Mouse (Mus musculus) intestine, embryonic 16.5 days (tissue): ENCODE results near the gene Lrp1. TPM values are rescaled to one million over a fixed set of nuclear protein-coding genes. Genes with fewer than 3 reads are reported as not detected.

ENCODE experiments used
- ATAC-seq: fragments of 200-750 bp; cut with Nextera tagmentation; 2 replicates; pipeline ENCODE4 v1.8.0; 2017; ENCODE audit warnings: moderate TSS enrichment, moderate library complexity
- H3K27ac ChIP-seq: fragments of 300-500 bp; sonication (generic); 2 replicates; pipeline ENCODE4 v1.5.1; 2014; ENCODE audit warnings: mild to moderate bottlenecking, low read length
- H3K27me3 ChIP-seq: fragments of 300-500 bp; sonication (generic); replicated peaks from 2 replicates; pipeline ENCODE4 v1.6.1; 2014; ENCODE audit warnings: low read length, control low read depth, mixed read lengths; ENCODE audit not compliant: control insufficient read depth, insufficient read depth
- H3K36me3 ChIP-seq: fragments of 300-500 bp; sonication (generic); 2 replicates; pipeline ENCODE4 v1.6.1; 2014; ENCODE audit warnings: low read length, control low read depth; ENCODE audit not compliant: control insufficient read depth, insufficient read depth
- H3K4me1 ChIP-seq: fragments of 300-500 bp; sonication (generic); 2 replicates; pipeline ENCODE4 v1.6.1; 2014; ENCODE audit warnings: low read length, control low read depth, mixed read lengths; ENCODE audit not compliant: control insufficient read depth, insufficient read depth
- H3K4me2 ChIP-seq: fragments of 300-500 bp; sonication (generic); 2 replicates; pipeline ENCODE4 v1.6.1; 2014; ENCODE audit warnings: low read depth, low read length, control low read depth
- H3K4me3 ChIP-seq: fragments of 300-500 bp; sonication (generic); 2 replicates; pipeline ENCODE4 v1.5.1; 2014; ENCODE audit warnings: mild to moderate bottlenecking, low read length
- H3K9ac ChIP-seq: fragments of 300-500 bp; sonication (generic); 2 replicates; pipeline ENCODE4 v1.6.1; 2014; ENCODE audit warnings: low read depth, low read length
- H3K9me3 ChIP-seq: fragments of 300-500 bp; sonication (generic); 2 replicates; pipeline ENCODE4 v1.6.1; 2016; ENCODE audit warnings: low read length, control low read depth; ENCODE audit not compliant: control insufficient read depth
- WGBS: fragments of 180-500 bp; shearing (Covaris S2); extraction: QIAGEN DNeasy Blood & Tissue Kit; methylation state at CpG from one replicate; pipeline ENCODE4 v1.1.7; 2014; 5-methylcytosine and 5-hydroxymethylcytosine counted together
- polyA plus RNA-seq: library from polyadenylated mRNA; unstranded; fragments of >200 nt; fragmentation: Nextera tagmentation; extraction: Ambion mirVana; gene quantifications from 2 replicates; pipeline ENCODE4 v1.2.1, GENCODE M21; 2015

The Lrp1 gene
- polyA plus RNA-seq, 1 experiment from 2014 or later: 64.6 TPM

DNA sequence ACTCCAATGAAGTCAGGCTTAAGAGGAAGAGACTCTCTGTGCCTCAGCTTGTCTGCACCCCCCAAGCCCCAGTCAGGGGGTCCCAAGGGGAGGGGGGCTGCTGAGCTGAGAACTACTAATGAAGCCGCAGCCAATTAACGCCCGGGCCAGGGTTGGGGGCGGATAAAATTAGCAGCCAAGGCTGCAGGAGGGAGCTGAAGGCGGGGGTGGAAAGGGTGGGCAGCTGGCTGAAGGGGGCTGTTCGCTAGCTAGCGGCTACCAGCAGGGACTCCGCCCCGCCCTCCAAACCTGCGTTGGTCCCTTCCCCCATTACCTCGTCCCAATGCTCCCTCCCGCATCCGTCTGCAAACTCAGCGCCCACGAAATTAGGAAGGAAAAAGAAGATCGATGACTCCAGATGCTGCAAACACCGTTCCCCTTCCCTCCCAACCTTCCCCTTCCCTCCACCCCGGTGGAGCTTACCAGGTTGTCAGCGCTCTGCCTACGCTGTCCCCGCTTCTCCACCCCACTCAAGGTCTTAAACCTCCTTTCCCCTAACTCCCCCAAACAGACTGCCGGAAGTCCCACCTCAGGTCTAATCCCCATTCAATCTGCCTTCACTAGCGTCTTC lies 96.2 kb downstream of the Lrp1 start:
- Histone ChIP-seq H3K9ac (no peak overlapping the region), H3K36me3 (peaks cover 10% of the 10 kb centered on the region), H3K9me3 (no peaks in the 10 kb centered on the region), H3K27ac (no peak overlapping the region), H3K4me1 (peaks cover 27% of the 10 kb centered on the region), H3K4me2 (no peak overlapping the region), H3K27me3 (peaks cover 61% of the 10 kb centered on the region), H3K4me3 (no peak overlapping the region)
- ATAC-seq: no peak
- WGBS: 5% methylated on average over 23 of the region's 23 CpGs

DNA sequence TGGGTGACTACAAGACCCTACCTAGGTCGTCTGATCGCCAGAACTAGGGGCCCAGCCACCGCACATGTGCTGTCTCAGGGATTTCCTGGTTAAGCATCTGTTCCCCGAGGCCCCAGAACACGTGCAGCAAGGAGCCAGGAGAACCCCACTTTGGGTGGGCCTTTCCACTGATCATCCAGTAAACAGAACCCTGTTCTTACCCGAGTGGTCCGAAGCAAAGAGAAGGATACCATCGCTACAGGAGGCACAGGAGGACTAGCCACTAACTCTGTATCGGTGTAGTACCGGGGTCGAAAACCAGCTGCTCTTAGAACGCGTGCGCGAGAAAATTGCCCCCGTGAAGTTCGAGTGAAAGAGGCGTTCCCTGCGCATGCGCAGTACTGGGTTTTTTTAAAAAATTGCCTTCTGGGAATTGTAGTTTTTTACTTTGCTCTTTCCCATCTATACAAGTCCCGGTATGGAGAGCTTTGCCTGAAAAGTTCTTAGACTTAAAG lies 98.8 kb downstream of the Lrp1 start, which contains the start of gene Shmt2:
TSS of gene Shmt2 (minus strand) at position 357 of the 494 bp plus-strand sequence.
- H3K9me3 ChIP-seq: no peaks in the 10 kb centered on the region
- H3K27me3 ChIP-seq: peaks cover 35% of the 10 kb centered on the region
- 0 out of 2 replicates have a peak within 1 kb of the TSS, but pooled peaks have one; percentile 11 for H3K27ac ChIP-seq
- H3K9ac ChIP-seq: peak within 1 kb of the TSS; percentile 70
- under 1% methylated on average over 21 of the region's 21 CpGs for WGBS
- peaks cover 29% of the 10 kb centered on the region for H3K36me3 ChIP-seq
- H3K4me2 ChIP-seq: peak within 1 kb of the TSS; percentile 77
- peak within 1 kb of the TSS; percentile 63 for H3K4me3 ChIP-seq
- peaks cover 32% of the 10 kb centered on the region for H3K4me1 ChIP-seq
- peak; percentile 63 for ATAC-seq

DNA sequence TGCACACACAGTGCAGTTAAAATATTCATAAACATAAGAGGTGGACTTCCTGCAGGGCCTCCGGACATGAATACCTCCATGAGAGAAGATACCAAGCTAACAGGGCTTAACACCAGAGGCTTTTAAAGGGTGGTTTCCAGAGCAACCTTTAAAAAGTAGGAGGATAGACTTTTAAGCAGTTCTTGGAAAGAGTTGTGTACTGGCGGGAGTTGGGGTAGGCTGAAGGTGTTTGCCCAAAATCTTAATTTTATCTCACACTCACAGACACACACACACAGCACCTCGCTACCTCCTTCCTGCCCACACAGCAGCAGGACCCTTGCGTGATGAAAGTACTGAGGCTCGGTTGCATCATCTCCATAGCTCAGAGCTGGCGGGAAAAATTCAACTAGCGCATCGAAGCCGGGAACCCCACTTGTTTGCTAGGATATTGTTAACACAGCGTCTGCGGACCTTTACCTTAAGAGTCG lies 99.3 kb downstream of the Lrp1 start:
- Histone ChIP-seq H3K36me3 (peaks cover 29% of the 10 kb centered on the region), H3K9me3 (no peaks in the 10 kb centered on the region), H3K4me1 (peaks cover 34% of the 10 kb centered on the region), H3K9ac (peak overlapping the region; percentile 70), H3K27ac (0 out of 2 replicates have a peak overlapping the region, but pooled peaks have one; percentile 11), H3K4me2 (peak overlapping the region; percentile 77), H3K27me3 (peaks cover 30% of the 10 kb centered on the region), H3K4me3 (peak overlapping the region; percentile 63)
- ATAC-seq: peak; percentile 14
- WGBS: 5% methylated on average over 12 of the region's 12 CpGs

DNA sequence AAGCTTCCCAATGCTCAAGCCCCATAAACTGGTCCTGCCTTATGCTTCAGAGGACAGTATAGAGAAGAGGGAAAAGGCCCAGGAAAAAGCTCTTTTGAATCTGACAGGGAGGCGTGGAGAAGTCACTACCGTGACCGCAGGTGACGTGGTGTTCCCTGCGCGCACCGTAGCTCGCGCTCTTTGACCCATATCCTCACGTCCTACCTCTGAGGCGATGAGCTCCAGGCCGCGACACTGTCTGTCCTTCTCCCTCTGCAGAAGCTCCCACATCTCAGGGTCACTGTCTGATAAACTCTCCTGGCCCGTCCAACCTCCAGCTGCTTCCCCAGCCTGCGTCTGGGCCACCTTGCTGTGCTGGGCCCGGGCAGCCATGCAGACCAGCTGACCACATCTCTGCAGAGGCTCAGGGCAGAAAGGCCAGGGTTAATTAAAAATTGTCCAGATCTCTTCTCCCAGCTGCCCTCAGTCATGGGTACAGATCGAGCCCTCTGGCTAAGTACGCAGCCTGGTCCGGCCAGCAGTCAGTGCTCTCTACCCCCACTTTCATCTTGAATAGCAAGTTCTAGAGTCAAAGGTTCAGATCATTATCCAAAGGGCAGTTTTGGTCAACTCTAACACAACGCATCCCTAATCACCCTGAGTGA lies 100.1 kb downstream of the Lrp1 start:
- no peak overlapping the region for H3K27ac ChIP-seq
- peaks cover 22% of the 10 kb centered on the region for H3K27me3 ChIP-seq
- H3K36me3 ChIP-seq: peaks cover 29% of the 10 kb centered on the region
- H3K9ac ChIP-seq: peak overlapping the region; percentile 70
- H3K4me2 ChIP-seq: peak overlapping the region; percentile 77
- H3K4me3 ChIP-seq: peak overlapping the region; percentile 63
- 81% methylated on average over 20 of the region's 20 CpGs for WGBS
- no peak for ATAC-seq
- H3K9me3 ChIP-seq: no peaks in the 10 kb centered on the region
- H3K4me1 ChIP-seq: peaks cover 33% of the 10 kb centered on the region

DNA sequence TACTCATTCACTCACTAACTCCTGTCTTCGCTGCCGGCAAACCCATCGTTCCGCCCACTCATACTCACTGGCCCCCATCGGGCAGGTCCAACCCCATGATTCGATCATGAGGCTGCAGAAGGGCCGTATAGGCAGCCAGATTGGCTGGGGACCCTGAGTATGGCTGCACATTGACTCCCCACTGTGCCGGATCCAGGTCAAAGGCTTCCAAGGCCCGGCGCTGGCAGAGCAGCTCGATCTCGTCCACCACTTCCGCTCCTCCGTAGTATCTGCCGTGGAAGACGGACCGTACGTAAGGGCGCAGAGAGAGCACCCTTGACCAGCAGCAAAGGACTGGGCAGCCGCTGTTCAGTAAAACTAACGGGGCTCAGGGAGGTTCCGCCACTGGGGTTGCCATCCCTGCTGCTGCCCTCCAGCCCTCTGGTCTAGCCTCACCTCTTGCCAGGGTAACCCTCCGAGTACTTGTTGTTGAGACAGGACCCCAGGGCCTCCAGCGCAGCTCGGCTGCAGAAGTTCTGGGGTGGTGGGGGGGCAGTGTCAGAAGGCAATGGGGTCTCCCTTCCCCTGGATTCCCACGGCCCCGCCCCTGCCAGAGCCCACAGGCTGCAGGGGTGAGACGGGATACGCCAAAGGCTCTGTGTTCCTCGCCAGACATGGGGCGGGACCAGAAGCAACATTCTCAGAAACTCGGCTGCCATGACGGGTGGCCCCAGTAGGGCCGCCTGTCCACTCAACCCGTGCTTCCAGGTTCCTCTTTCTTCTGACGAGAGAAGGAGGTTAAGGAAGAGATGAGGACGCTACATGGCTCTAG lies 100.8 kb downstream of the Lrp1 start:
- Histone ChIP-seq H3K27ac (no peak overlapping the region), H3K4me1 (peaks cover 40% of the 10 kb centered on the region), H3K27me3 (peaks cover 22% of the 10 kb centered on the region), H3K36me3 (peaks cover 29% of the 10 kb centered on the region), H3K9ac (no peak overlapping the region), H3K4me2 (peak overlapping the region; percentile 77), H3K9me3 (no peaks in the 10 kb centered on the region), H3K4me3 (no peak overlapping the region)
- WGBS: 94% methylated on average over 37 of the region's 37 CpGs
- no peak for ATAC-seq

DNA sequence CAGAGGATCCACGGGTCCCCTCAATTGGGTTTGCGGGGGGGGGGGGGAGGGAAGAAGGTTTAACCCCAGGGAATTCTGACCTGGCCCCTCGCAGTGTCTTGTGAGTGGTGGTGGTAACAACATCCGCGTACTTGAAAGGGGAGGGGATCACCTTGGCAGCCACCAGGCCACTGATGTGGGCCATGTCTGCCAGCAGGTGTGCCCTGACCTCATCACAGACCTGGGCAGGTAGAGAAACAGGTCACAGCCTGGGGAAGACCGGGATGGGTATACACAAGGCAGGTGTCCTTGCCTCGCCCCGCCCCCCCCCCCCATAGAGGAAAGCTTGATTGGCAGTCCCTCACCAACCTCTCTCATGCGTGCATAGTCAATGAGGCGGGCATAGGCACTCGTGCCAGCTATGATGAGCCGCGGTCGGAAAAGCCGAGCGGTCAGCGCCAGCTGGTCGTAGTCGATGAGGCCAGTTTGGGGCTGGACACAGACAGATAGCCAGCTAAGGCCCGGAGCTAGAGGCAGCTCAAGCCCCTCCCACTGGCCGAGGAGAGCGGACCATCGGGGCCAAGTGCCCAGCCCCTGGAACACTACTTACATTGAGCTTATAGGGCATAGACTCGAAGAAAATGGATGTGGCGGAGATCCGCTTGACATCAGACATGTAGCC lies 101.8 kb downstream of the Lrp1 start:
- no peak for ATAC-seq
- 92% methylated on average over 26 of the region's 26 CpGs for WGBS
- Histone ChIP-seq H3K4me3 (no peak overlapping the region), H3K27ac (no peak overlapping the region), H3K4me2 (no peak overlapping the region), H3K9me3 (no peaks in the 10 kb centered on the region), H3K36me3 (peaks cover 29% of the 10 kb centered on the region), H3K4me1 (peaks cover 48% of the 10 kb centered on the region), H3K9ac (no peak overlapping the region), H3K27me3 (peaks cover 20% of the 10 kb centered on the region)

DNA sequence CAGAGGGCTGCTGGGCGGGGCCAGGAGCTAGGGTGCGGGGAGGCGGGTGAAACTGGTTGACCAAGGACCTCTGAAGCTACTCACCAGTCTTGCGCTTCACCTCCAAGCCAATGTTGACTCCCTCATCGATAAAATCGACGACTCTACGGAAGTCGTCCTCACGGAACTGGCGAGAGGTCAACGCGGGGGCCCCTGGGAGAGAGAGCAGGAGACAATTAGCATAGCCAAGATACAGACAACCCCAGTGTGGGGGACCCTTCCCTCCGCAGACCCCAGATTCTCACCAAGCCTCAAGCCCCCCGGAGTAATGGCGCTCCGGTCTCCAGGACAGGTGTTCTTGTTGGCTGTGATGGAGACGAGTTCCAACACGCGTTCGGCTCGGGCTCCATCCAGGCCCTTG lies 103.0 kb downstream of the Lrp1 start:
- WGBS: 92% methylated on average over 22 of the region's 22 CpGs
- Histone ChIP-seq H3K4me3 (no peak overlapping the region), H3K4me2 (no peak overlapping the region), H3K4me1 (peaks cover 59% of the 10 kb centered on the region), H3K9ac (no peak overlapping the region), H3K27me3 (peaks cover 25% of the 10 kb centered on the region), H3K36me3 (peaks cover 29% of the 10 kb centered on the region), H3K27ac (no peak overlapping the region), H3K9me3 (no peaks in the 10 kb centered on the region)
- ATAC-seq: no peak

DNA sequence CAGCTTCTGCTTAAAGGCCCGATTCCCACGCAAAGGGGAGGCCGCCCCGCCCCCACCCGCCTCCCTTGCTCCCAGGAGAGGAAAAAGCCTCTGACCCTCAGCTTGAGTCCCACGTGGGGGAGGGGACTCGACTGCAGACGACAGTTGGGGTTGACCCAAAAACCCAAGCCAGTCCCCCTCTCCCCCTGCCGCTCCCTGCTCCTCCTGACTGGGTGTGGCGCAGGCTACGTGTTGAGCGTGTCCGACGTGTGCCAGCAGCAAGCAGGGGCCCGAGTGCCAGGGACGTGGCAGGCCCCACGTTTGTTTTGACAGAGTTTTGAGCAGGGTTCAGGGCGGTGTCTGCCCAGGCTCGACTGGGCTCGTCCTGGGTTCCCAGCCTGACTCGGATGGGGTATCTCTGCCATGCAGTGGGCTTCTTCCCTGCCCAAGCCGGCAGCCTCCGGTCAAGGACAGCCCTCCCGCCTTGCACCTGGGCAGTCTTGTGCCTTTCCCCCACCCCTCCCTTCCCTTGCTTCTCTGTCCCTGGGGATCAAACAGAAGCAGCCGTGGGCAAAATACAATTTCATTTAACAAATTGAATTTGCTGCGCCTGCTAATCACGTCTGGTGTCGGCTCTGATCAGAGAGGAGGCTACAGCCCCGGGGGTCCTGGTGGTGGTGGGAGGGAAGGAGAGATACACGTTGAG lies 104.2 kb downstream of the Lrp1 start:
- peak overlapping the region; percentile 83 for H3K27ac ChIP-seq
- peak overlapping the region; percentile 48 for H3K9ac ChIP-seq
- H3K4me3 ChIP-seq: peak overlapping the region; percentile 18
- H3K4me1 ChIP-seq: peaks cover 67% of the 10 kb centered on the region
- peak; percentile 64 for ATAC-seq
- 17% methylated on average over 30 of the region's 30 CpGs for WGBS
- H3K27me3 ChIP-seq: peaks cover 35% of the 10 kb centered on the region
- no peaks in the 10 kb centered on the region for H3K9me3 ChIP-seq
- H3K4me2 ChIP-seq: peak overlapping the region; percentile 41
- peaks cover 29% of the 10 kb centered on the region for H3K36me3 ChIP-seq
